Mouse (Mus musculus) G1E (cell line): Measurements from ENCODE around the gene Rad50. TPM values are rescaled to one million over a fixed set of nuclear protein-coding genes. Genes with fewer than 3 reads are reported as not detected.
A peak's percentile ranks its signal among the peaks of the same experiment; 100 is the strongest.

Experiments
- ATAC-seq: 2 replicates; pipeline ENCODE4 v1.8.0; 2016; ENCODE audit warnings: mild to moderate bottlenecking; ENCODE audit not compliant: insufficient number of reproducible peaks, poor library complexity, low FRiP score, severe bottlenecking; ENCODE audit errors: extremely low read depth
- DNase-seq: peaks from one replicate; pipeline ENCODE4 v3.0.0; 2012; ENCODE audit warnings: low spot score
- H3K27me3 ChIP-seq: 2 replicates; pipeline ENCODE4 v1.6.1; 2012; ENCODE audit warnings: mild to moderate bottlenecking, low read length, inconsistent platforms; ENCODE audit not compliant: insufficient read depth
- H3K36me3 ChIP-seq: replicated peaks from 2 replicates; pipeline ENCODE3; 2012; ENCODE audit warnings: mild to moderate bottlenecking, inconsistent platforms
- H3K4me1 ChIP-seq: 2 replicates; pipeline ENCODE4 v1.6.1; 2012; ENCODE audit warnings: low read depth, low read length, inconsistent platforms, mixed read lengths; ENCODE audit not compliant: insufficient read depth
- H3K4me3 ChIP-seq: 2 replicates; pipeline ENCODE4 v1.5.1; 2012; ENCODE audit warnings: low read depth, mild to moderate bottlenecking, inconsistent platforms, low read length, moderate library complexity, mixed read lengths
- H3K9me3 ChIP-seq: replicated peaks from 2 replicates; pipeline ENCODE4 v1.6.1; 2012; ENCODE audit warnings: inconsistent platforms
- CTCF ChIP-seq: IDR thresholded peaks from 2 replicates; pipeline ENCODE4 v1.5.1; 2012; ENCODE audit warnings: low read depth, low read length, inconsistent platforms, mixed read lengths
- GATA1 ChIP-seq: IDR thresholded peaks from 2 replicates; pipeline ENCODE4 v1.6.1; 2012; ENCODE audit warnings: borderline replicate concordance, low read length, inconsistent platforms, mixed read lengths
- GATA2 ChIP-seq: IDR thresholded peaks from 2 replicates; pipeline ENCODE4 v1.6.1; 2012; ENCODE audit warnings: low read depth, low read length, inconsistent platforms, borderline replicate concordance
- POLR2AphosphoS5 ChIP-seq: IDR thresholded peaks from 2 replicates; pipeline ENCODE4 v1.6.1; 2012; ENCODE audit warnings: low read depth, low read length, inconsistent platforms; ENCODE audit not compliant: insufficient replicate concordance
- TAL1 ChIP-seq: conservative IDR thresholded peaks from 2 replicates; pipeline ENCODE4 v1.6.1; 2012; ENCODE audit warnings: low read depth, low read length, inconsistent platforms, mixed read lengths
- polyA plus RNA-seq: library from polyadenylated mRNA; stranded (reverse); fragments of >175 nt; gene quantifications from 2 replicates; pipeline ENCODE4 v1.2.3, GENCODE M21; 2012
- total RNA-seq, 2 experiments: library from RNA; stranded (forward) in 1 of 2; stranded (reverse) in 1 of 2; fragments of 200-1000 nt in 1 of 2; fragments of >200 nt in 1 of 2; fragmentation: Nextera tagmentation in 1 of 2; gene quantifications; 2 replicates each; pipeline ENCODE4 v1.2.3; 2014 to 2017

Rad50 gene
- total and polyA plus RNA-seq, 3 experiments, result 16.4 to 97.2 (median 92.4) TPM

GRCm38 (mm10) chr11:53734431-53734830, 27.3 kb upstream of the Rad50 start:
- H3K9me3 ChIP-seq, result no peaks in the 10 kb centered on the region
- no peak overlapping the region for H3K4me3 ChIP-seq
- ATAC-seq (no peak), DNase-seq (no peak)
- no peaks in the 10 kb centered on the region for H3K36me3 ChIP-seq
- peaks cover 28% of the 10 kb centered on the region for H3K4me1 ChIP-seq
- TF ChIP-seq GATA2, result no peak
- no peak for TF ChIP-seq CTCF
- no peak for TF ChIP-seq POLR2AphosphoS5
- TF ChIP-seq GATA1, result no peak
- TF ChIP-seq TAL1, result no peak
- peaks cover 7% of the 10 kb centered on the region; the same call in 1 of the 2 replicates for H3K27me3 ChIP-seq

GRCm38 (mm10) chr11:53733824-53734223, 26.7 kb upstream of the Rad50 start:
- no peaks in the 10 kb centered on the region for H3K9me3 ChIP-seq
- H3K4me3 ChIP-seq, result no peak overlapping the region
- peaks cover 32% of the 10 kb centered on the region for H3K4me1 ChIP-seq
- TF ChIP-seq POLR2AphosphoS5 (no peak), GATA1 (no peak), GATA2 (no peak), TAL1 (no peak), CTCF (no peak)
- DNase-seq (no peak), ATAC-seq (no peak)
- H3K27me3 ChIP-seq, result peaks cover 7% of the 10 kb centered on the region; the same call in 1 of the 2 replicates
- H3K36me3 ChIP-seq, result no peaks in the 10 kb centered on the region

- Histone ChIP-seq H3K36me3 (no peaks in the 10 kb centered on the region), H3K9me3 (no peaks in the 10 kb centered on the region), H3K27me3 (peaks cover 11% of the 10 kb centered on the region), H3K4me1 (peaks cover 24% of the 10 kb centered on the region), H3K4me3 (no peak overlapping the region)
- DNase-seq, result no peak
- no peak for TF ChIP-seq CTCF
- no peak for TF ChIP-seq POLR2AphosphoS5
- no peak for TF ChIP-seq GATA1
- no peak for TF ChIP-seq TAL1
- no peak for TF ChIP-seq GATA2
- ATAC-seq, result no peak
These were observed 25.1 kb upstream of the Rad50 start for GRCm38 (mm10) chr11:53732244-53732643.

GRCm38 (mm10) chr11:53731457-53731856, 24.3 kb upstream of the Rad50 start:
- Histone ChIP-seq H3K36me3 (no peaks in the 10 kb centered on the region), H3K4me3 (no peak overlapping the region), H3K9me3 (no peaks in the 10 kb centered on the region), H3K27me3 (peaks cover 14% of the 10 kb centered on the region), H3K4me1 (peaks cover 17% of the 10 kb centered on the region)
- no peak for ATAC-seq
- no peak for DNase-seq
- TF ChIP-seq TAL1, result no peak
- TF ChIP-seq POLR2AphosphoS5, result no peak
- TF ChIP-seq CTCF, result no peak
- no peak for TF ChIP-seq GATA1
- no peak for TF ChIP-seq GATA2

GRCm38 (mm10) chr11:53720715-53721114, 13.6 kb upstream of the Rad50 start, which contains the start of gene Il5:
Gene Il5, plus strand, starts transcription at chr11:53720794.
- no peak for TF ChIP-seq CTCF
- TF ChIP-seq GATA1, result no peak
- TF ChIP-seq POLR2AphosphoS5, result no peak
- TF ChIP-seq TAL1, result no peak
- no peak for TF ChIP-seq GATA2
- Histone ChIP-seq H3K9me3 (no peaks in the 10 kb centered on the region), H3K4me1 (no peaks in the 10 kb centered on the region), H3K27me3 (peaks cover 46% of the 10 kb centered on the region), H3K36me3 (no peaks in the 10 kb centered on the region), H3K4me3 (no peak within 1 kb of the TSS)
- DNase-seq, result no peak
- no peak for ATAC-seq

GRCm38 (mm10) chr11:53719701-53720100, 12.6 kb upstream of the Rad50 start:
- Histone ChIP-seq H3K27me3 (peaks cover 45% of the 10 kb centered on the region), H3K36me3 (no peaks in the 10 kb centered on the region), H3K4me1 (no peaks in the 10 kb centered on the region), H3K9me3 (no peaks in the 10 kb centered on the region), H3K4me3 (no peak overlapping the region)
- ATAC-seq (no peak), DNase-seq (no peak)
- TF ChIP-seq GATA2 (no peak), POLR2AphosphoS5 (no peak), CTCF (no peak), TAL1 (no peak), GATA1 (no peak)

- no peak for DNase-seq
- ATAC-seq, result no peak
These were observed 545 bp upstream of the Rad50 start for GRCm38 (mm10) chr11:53707718-53708009.

More at GRCm38 (mm10) chr11:53707718-53708009, 545 bp upstream of the Rad50 start:
- peaks cover 29% of the 10 kb centered on the region for H3K4me1 ChIP-seq
- peak overlapping the region; percentile 87 for H3K4me3 ChIP-seq
- no peaks in the 10 kb centered on the region for H3K9me3 ChIP-seq
- TF ChIP-seq GATA1, result no peak
- no peak for TF ChIP-seq TAL1
- no peak for TF ChIP-seq POLR2AphosphoS5
- no peak for TF ChIP-seq CTCF
- TF ChIP-seq GATA2, result no peak
- peaks cover 23% of the 10 kb centered on the region for H3K36me3 ChIP-seq
- H3K27me3 ChIP-seq, result no peaks in the 10 kb centered on the region
